Mouse (Mus musculus): ENCODE results near the gene Gm45140.

Gene Gm45140

GRCm38 (mm10) chr6:87842254-87842653, 6.7 kb upstream of the Gm45140 start:
- DNase-seq: peak in 1 of 2 experiments; percentile 33

- DNase-seq: no peak
Measured at GRCm38 (mm10) chr6:87841635-87842034, 6.0 kb upstream of the Gm45140 start.

GRCm38 (mm10) chr6:87839797-87840341, 4.3 kb upstream of the Gm45140 start:
- DNase-seq: no peak

GRCm38 (mm10) chr6:87838551-87839197, 3.1 kb upstream of the Gm45140 start, which contains the start of gene Isy1:
Isy1 (minus strand) TSS chr6:87838798.
- peak; percentile 96 to 97 for DNase-seq

- no peak for DNase-seq
Measured at GRCm38 (mm10) chr6:87820366-87820765, 15.2 kb downstream of the Gm45140 start.

- DNase-seq: no peak
Measured at GRCm38 (mm10) chr6:87814486-87814885, 21.1 kb downstream of the Gm45140 start.

- DNase-seq: no peak
Measured at GRCm38 (mm10) chr6:87812656-87813055, 22.9 kb downstream of the Gm45140 start.

GRCm38 (mm10) chr6:87811675-87812338, 23.8 kb downstream of the Gm45140 start, which contains the start of gene Rab43:
Rab43 (minus strand) TSS chr6:87812164.
- DNase-seq: peak; percentile 95 to 97

- peak; percentile 86 to 90 for DNase-seq
Measured at GRCm38 (mm10) chr6:87810713-87811669, 24.6 kb downstream of the Gm45140 start.

- DNase-seq: no peak
Measured at GRCm38 (mm10) chr6:87810311-87810710, 25.3 kb downstream of the Gm45140 start.

- peak; percentile 41 to 54 for DNase-seq
Measured at GRCm38 (mm10) chr6:87809651-87810161, 25.9 kb downstream of the Gm45140 start.

GRCm38 (mm10) chr6:87809144-87809543, 26.5 kb downstream of the Gm45140 start:
- no peak for DNase-seq

- peak in 1 of 2 experiments; percentile 58 for DNase-seq
Measured at GRCm38 (mm10) chr6:87808521-87808920, 27.1 kb downstream of the Gm45140 start.

- no peak for DNase-seq
Measured at GRCm38 (mm10) chr6:87807735-87808440, 27.7 kb downstream of the Gm45140 start.

- DNase-seq: no peak
Measured at GRCm38 (mm10) chr6:87806857-87807256, 28.7 kb downstream of the Gm45140 start.

GRCm38 (mm10) chr6:87806028-87806427, 29.6 kb downstream of the Gm45140 start:
- no peak for DNase-seq

GRCm38 (mm10) chr6:87805448-87805847, 30.1 kb downstream of the Gm45140 start:
- no peak for DNase-seq

GRCm38 (mm10) chr6:87804886-87805285, 30.7 kb downstream of the Gm45140 start:
- no peak for DNase-seq

GRCm38 (mm10) chr6:87804036-87804435, 31.6 kb downstream of the Gm45140 start:
- DNase-seq: no peak

GRCm38 (mm10) chr6:87802462-87802861, 33.1 kb downstream of the Gm45140 start:
- DNase-seq: no peak

- no peak for DNase-seq
Measured at GRCm38 (mm10) chr6:87799576-87799975, 36.0 kb downstream of the Gm45140 start.

- DNase-seq: peak in 1 of 2 experiments; percentile 58
Measured at GRCm38 (mm10) chr6:87797321-87797720, 38.3 kb downstream of the Gm45140 start.
